Mouse (Mus musculus) neural tube, embryonic 14.5 days (tissue): Measurements from ENCODE around the gene Zc3h7b. TPM values are rescaled to one million over a fixed set of nuclear protein-coding genes. Genes with fewer than 3 reads are reported as not detected.
A peak's percentile ranks its signal among the peaks of the same experiment; 100 is the strongest.

Experiments used
- ATAC-seq: fragments of 200-750 bp; cut with Nextera tagmentation; 2 replicates; pipeline ENCODE4 v1.8.0; 2017; ENCODE audit warnings: low read depth, mild to moderate bottlenecking, moderate TSS enrichment, moderate library complexity
- H3K27ac ChIP-seq: fragments of 300-500 bp; sonication (generic); 2 replicates; pipeline ENCODE4 v1.5.1; 2014; ENCODE audit warnings: low read depth, mild to moderate bottlenecking, control low read depth, low read length, moderate library complexity, mixed read lengths
- H3K27me3 ChIP-seq: fragments of 300-500 bp; sonication (generic); 2 replicates; pipeline ENCODE4 v1.6.1; 2014; ENCODE audit warnings: low read length; ENCODE audit not compliant: control insufficient read depth, insufficient read depth
- H3K36me3 ChIP-seq: fragments of 300-500 bp; sonication (generic); 2 replicates; pipeline ENCODE4 v1.6.1; 2014; ENCODE audit warnings: low read length, mixed read lengths; ENCODE audit not compliant: control insufficient read depth, insufficient read depth
- H3K4me1 ChIP-seq: fragments of 300-500 bp; sonication (generic); 2 replicates; pipeline ENCODE4 v1.6.1; 2014; ENCODE audit warnings: low read length; ENCODE audit not compliant: control insufficient read depth, insufficient read depth
- H3K4me2 ChIP-seq: fragments of 300-500 bp; sonication (generic); 2 replicates; pipeline ENCODE4 v1.6.1; 2014; ENCODE audit warnings: mild to moderate bottlenecking, low read depth, low read length, control low read depth
- H3K4me3 ChIP-seq: fragments of 300-500 bp; sonication (generic); 2 replicates; pipeline ENCODE4 v1.5.1; 2014; ENCODE audit warnings: low read depth, low read length, control low read depth, mixed read lengths
- H3K9ac ChIP-seq: fragments of 300-500 bp; sonication (generic); replicated peaks from 2 replicates; pipeline ENCODE4 v1.6.1; 2014; ENCODE audit warnings: low read depth, mild to moderate bottlenecking, control low read depth, low read length, mixed read lengths
- H3K9me3 ChIP-seq: fragments of 300-500 bp; sonication (generic); 2 replicates; pipeline ENCODE4 v1.6.1; 2016; ENCODE audit warnings: low read length; ENCODE audit not compliant: control insufficient read depth
- WGBS: fragments of 180-500 bp; shearing (Covaris S2); extraction: QIAGEN DNeasy Blood & Tissue Kit; methylation state at CpG from one replicate; pipeline ENCODE4 v1.1.7; 2014; 5-methylcytosine and 5-hydroxymethylcytosine counted together
- polyA plus RNA-seq: library from polyadenylated mRNA; unstranded; fragments of >200 nt; fragmentation: Nextera tagmentation; extraction: Ambion mirVana; gene quantifications from 2 replicates; pipeline ENCODE4 v1.2.1, GENCODE M21; 2014

The Zc3h7b gene
- polyA plus RNA-seq, 1 experiment from 2014 or later = 72.6 TPM

GRCm38 (mm10) chr15:81838554-81839235 lies 93.8 kb downstream of the Zc3h7b start:
- Histone ChIP-seq H3K36me3 (no peaks in the 10 kb centered on the region), H3K9me3 (no peaks in the 10 kb centered on the region), H3K27ac (no peak overlapping the region), H3K4me2 (no peak overlapping the region), H3K27me3 (no peaks in the 10 kb centered on the region), H3K9ac (no peak overlapping the region), H3K4me3 (no peak overlapping the region), H3K4me1 (no peaks in the 10 kb centered on the region)
- WGBS = 79% methylated on average over 14 of the region's 14 CpGs
- ATAC-seq = no peak

- Histone ChIP-seq H3K4me2 (no peak overlapping the region), H3K4me3 (no peak overlapping the region), H3K4me1 (no peaks in the 10 kb centered on the region), H3K27me3 (no peaks in the 10 kb centered on the region), H3K27ac (no peak overlapping the region), H3K9me3 (no peaks in the 10 kb centered on the region), H3K9ac (no peak overlapping the region), H3K36me3 (no peaks in the 10 kb centered on the region)
- ATAC-seq = 0 out of 2 replicates have a peak, but pooled peaks have one; percentile 58
- WGBS = 60% methylated on average over 5 of the region's 5 CpGs
These were observed 94.8 kb downstream of the Zc3h7b start for GRCm38 (mm10) chr15:81839634-81840033.

- Histone ChIP-seq H3K36me3 (no peaks in the 10 kb centered on the region), H3K27ac (no peak overlapping the region), H3K4me2 (no peak overlapping the region), H3K4me3 (no peak overlapping the region), H3K9me3 (no peaks in the 10 kb centered on the region), H3K27me3 (no peaks in the 10 kb centered on the region), H3K4me1 (no peaks in the 10 kb centered on the region), H3K9ac (no peak overlapping the region)
- WGBS = 91% methylated on average over 7 of the region's 7 CpGs
- ATAC-seq = no peak
These were observed 95.4 kb downstream of the Zc3h7b start for GRCm38 (mm10) chr15:81840306-81840705.

- H3K9me3 ChIP-seq = no peaks in the 10 kb centered on the region
- H3K4me3 ChIP-seq = no peak overlapping the region
- 86% methylated on average over 7 of the region's 7 CpGs for WGBS
- no peak overlapping the region for H3K4me2 ChIP-seq
- H3K27me3 ChIP-seq = no peaks in the 10 kb centered on the region
- H3K4me1 ChIP-seq = no peaks in the 10 kb centered on the region
- H3K36me3 ChIP-seq = 0 out of 2 replicates have a peak, but pooled peaks cover 3% of the 10 kb centered on the region
- no peak overlapping the region for H3K9ac ChIP-seq
- H3K27ac ChIP-seq = no peak overlapping the region
- no peak for ATAC-seq
These were observed 97.4 kb downstream of the Zc3h7b start for GRCm38 (mm10) chr15:81842275-81842674.

GRCm38 (mm10) chr15:81845033-81845625 lies 100.3 kb downstream of the Zc3h7b start:
- peaks cover 11% of the 10 kb centered on the region for H3K36me3 ChIP-seq
- 71% methylated on average over 5 of the region's 5 CpGs for WGBS
- no peak for ATAC-seq
- no peaks in the 10 kb centered on the region for H3K27me3 ChIP-seq
- no peak overlapping the region for H3K4me2 ChIP-seq
- H3K9ac ChIP-seq = no peak overlapping the region
- no peak overlapping the region for H3K4me3 ChIP-seq
- H3K27ac ChIP-seq = no peak overlapping the region
- no peaks in the 10 kb centered on the region for H3K9me3 ChIP-seq
- H3K4me1 ChIP-seq = no peaks in the 10 kb centered on the region

GRCm38 (mm10) chr15:81845724-81846123 lies 100.9 kb downstream of the Zc3h7b start:
- H3K27ac ChIP-seq = no peak overlapping the region
- H3K4me3 ChIP-seq = no peak overlapping the region
- H3K9ac ChIP-seq = no peak overlapping the region
- peaks cover 12% of the 10 kb centered on the region for H3K36me3 ChIP-seq
- no peaks in the 10 kb centered on the region for H3K27me3 ChIP-seq
- 43% methylated on average over 4 of the region's 4 CpGs for WGBS
- ATAC-seq = no peak
- H3K9me3 ChIP-seq = no peaks in the 10 kb centered on the region
- no peak overlapping the region for H3K4me2 ChIP-seq
- H3K4me1 ChIP-seq = no peaks in the 10 kb centered on the region

Other genes starting within 250 kb of the Zc3h7b start
- gene Ep300, start 159.7 kb upstream of the Zc3h7b start, polyA plus RNA-seq = 28.4 and 37.3 TPM in 2 replicates
- 25.0 and 26.8 TPM in 2 replicates for gene L3mbtl2, start 81.2 kb upstream of the Zc3h7b start, polyA plus RNA-seq
- 19.9 and 32.3 TPM in 2 replicates for gene Chadl, start 47.8 kb upstream of the Zc3h7b start, polyA plus RNA-seq
- 105 and 117 TPM in 2 replicates for gene Rangap1, start 473 bp downstream of the Zc3h7b start, polyA plus RNA-seq
- 17.9 and 19.3 TPM in 2 replicates for gene Tef, start 57.4 kb downstream of the Zc3h7b start, polyA plus RNA-seq
- gene Tob2, start 113.7 kb downstream of the Zc3h7b start, polyA plus RNA-seq = 12.4 and 13.4 TPM in 2 replicates
- 129 and 138 TPM in 2 replicates for gene Phf5a, start 126.9 kb downstream of the Zc3h7b start, polyA plus RNA-seq
- gene Aco2, start 127.3 kb downstream of the Zc3h7b start, polyA plus RNA-seq = 278 and 281 TPM in 2 replicates
- gene Polr3h, start 181.2 kb downstream of the Zc3h7b start, polyA plus RNA-seq = 88.1 and 98.4 TPM in 2 replicates
- 170 and 208 TPM in 2 replicates for gene Csdc2, start 191.7 kb downstream of the Zc3h7b start, polyA plus RNA-seq
- 78.6 and 96.6 TPM in 2 replicates for gene Pmm1, start 215.9 kb downstream of the Zc3h7b start, polyA plus RNA-seq
- gene 1700029P11Rik, start 235.5 kb downstream of the Zc3h7b start, polyA plus RNA-seq = not detected in 2 replicates
- gene Xrcc6, start 242.8 kb downstream of the Zc3h7b start, polyA plus RNA-seq = 42.1 and 48.6 TPM in 2 replicates